Mouse (Mus musculus) left cerebral cortex, postnatal 25 days (tissue): ENCODE results near the gene Olfr930. TPM values are rescaled to one million over a fixed set of nuclear protein-coding genes. Genes with fewer than 3 reads are reported as not detected.
A peak's percentile ranks its signal among the peaks of the same experiment; 100 is the strongest.

ENCODE experiments used
- DNase-seq, 2 experiments: peaks; one replicate each; pipeline ENCODE4 v3.0.0; 2022; ENCODE audit warnings: low spot score in 2 of 2, mixed read lengths in 1 of 2
- intact Hi-C: fragments of 180-260 bp; cut with DNase I; formaldehyde crosslinking; loops from one replicate; pipeline ENCODE4 v1.15.1; 2025
- total RNA-seq, 2 experiments: library from RNA; stranded (reverse); gene quantifications; 2 replicates each; pipeline ENCODE4 v1.2.3; 2021

Olfr930 gene
- total RNA-seq: not detected

GRCm38 (mm10) chr9:38929509-38929908, at the start of gene Olfr930:
Olfr930 (plus strand) TSS chr9:38929809.
- intact Hi-C loops: no loop called here
- DNase-seq: no peak

GRCm38 (mm10) chr9:38953401-38954123, 24.0 kb downstream of the Olfr930 start:
- intact Hi-C loops: no loop called here
- peak; percentile 21 to 81 for DNase-seq

GRCm38 (mm10) chr9:38954124-38954416, 24.5 kb downstream of the Olfr930 start:
- peak in 1 of 2 experiments; percentile 24 for DNase-seq
- intact Hi-C loops: no loop called here

GRCm38 (mm10) chr9:38972013-38972412, 42.4 kb downstream of the Olfr930 start, which contains the start of gene Olfr933:
Olfr933 (plus strand) TSS chr9:38972313.
- intact Hi-C loops: no loop called here

More at GRCm38 (mm10) chr9:38972013-38972412, 42.4 kb downstream of the Olfr930 start, which contains the start of gene Olfr933:
- DNase-seq: no peak

Other genes starting within 250 kb of the Olfr930 start
- not detected for gene Olfr919, start 226.1 kb upstream of the Olfr930 start, total RNA-seq
- 1 to 10 TPM; 7.2 to 7.9 TPM for gene Vwa5a, start 211.5 kb upstream of the Olfr930 start, total RNA-seq
- not detected for gene Olfr920, start 177.5 kb upstream of the Olfr930 start, total RNA-seq
- gene Olfr921, start 156.7 kb upstream of the Olfr930 start, total RNA-seq: not detected
- gene Olfr922, start 115.2 kb upstream of the Olfr930 start, total RNA-seq: not detected
- gene Olfr923, start 103.3 kb upstream of the Olfr930 start, total RNA-seq: not detected
- not detected for gene Olfr924, start 85.4 kb upstream of the Olfr930 start, total RNA-seq
- not detected for gene Olfr26, start 74.7 kb upstream of the Olfr930 start, total RNA-seq
- not detected for gene Olfr926, start 52.7 kb upstream of the Olfr930 start, total RNA-seq
- gene Olfr933, start 42.5 kb downstream of the Olfr930 start, total RNA-seq: not detected
- not detected for gene Olfr934, start 58.5 kb downstream of the Olfr930 start, total RNA-seq
- not detected for gene Olfr935, start 69.9 kb downstream of the Olfr930 start, total RNA-seq
- gene Olfr146, start 93.6 kb downstream of the Olfr930 start, total RNA-seq: not detected
- gene Olfr937, start 135.1 kb downstream of the Olfr930 start, total RNA-seq: not detected
- not detected for gene Olfr938, start 149.1 kb downstream of the Olfr930 start, total RNA-seq
- not detected for gene Olfr27, start 198.3 kb downstream of the Olfr930 start, total RNA-seq
- not detected for gene Olfr943, start 236.5 kb downstream of the Olfr930 start, total RNA-seq